Mouse (Mus musculus) spleen, adult 2 months (tissue): Measurements from ENCODE around the gene Srgap3. TPM values are rescaled to one million over a fixed set of nuclear protein-coding genes. Genes with fewer than 3 reads are reported as not detected.

Experiments
- DNase-seq, 2 experiments: peaks; one replicate each; pipeline versions ENCODE4 v3.0.0 to v3.0.0-alpha.2; 2012 to 2021; ENCODE audit warnings: low spot score in 2 of 2, low read depth in 1 of 2
- H3K27ac ChIP-seq: fragments of 200-500 bp; 2 replicates; pipeline ENCODE4 v1.5.1; 2012; ENCODE audit warnings: low read length, inconsistent platforms; ENCODE audit not compliant: insufficient read depth
- H3K27me3 ChIP-seq: fragments of 200-500 bp; 2 replicates; pipeline ENCODE4 v1.6.1; 2012; ENCODE audit warnings: mild to moderate bottlenecking, moderate library complexity, low read length, inconsistent platforms; ENCODE audit not compliant: control insufficient read depth, insufficient read depth
- H3K36me3 ChIP-seq: fragments of 200-500 bp; 2 replicates; pipeline ENCODE4 v1.6.1; 2012; ENCODE audit warnings: mild to moderate bottlenecking, low read length, inconsistent platforms; ENCODE audit not compliant: control insufficient read depth, insufficient read depth
- H3K4me1 ChIP-seq: fragments of 200-500 bp; 2 replicates; pipeline ENCODE4 v1.6.1; 2011; ENCODE audit warnings: inconsistent platforms; ENCODE audit not compliant: control insufficient read depth, insufficient read depth, insufficient read length
- H3K4me3 ChIP-seq: fragments of 200-500 bp; 2 replicates; pipeline ENCODE4 v1.5.1; 2011; ENCODE audit warnings: mild to moderate bottlenecking, inconsistent platforms; ENCODE audit not compliant: insufficient read depth, insufficient read length; ENCODE audit errors: extremely low read depth
- CTCF ChIP-seq: fragments of 200-500 bp; IDR thresholded peaks from 2 replicates; pipeline ENCODE4 v1.5.1; 2011; ENCODE audit warnings: mild to moderate bottlenecking, inconsistent platforms; ENCODE audit not compliant: insufficient read depth, insufficient read length, insufficient replicate concordance; ENCODE audit errors: extremely low read depth
- POLR2A ChIP-seq: fragments of 200-500 bp; IDR thresholded peaks from 2 replicates; pipeline ENCODE4 v1.6.1; 2011; ENCODE audit warnings: low read depth, low read length, inconsistent platforms
- WGBS: fragments of 180-500 bp; shearing (Covaris S2); methylation state at CpG from one replicate; pipeline ENCODE4 v1.1.7; 2018; 5-methylcytosine and 5-hydroxymethylcytosine counted together
- polyA plus RNA-seq: library from polyadenylated mRNA; depleted of rRNA; stranded (reverse); fragments of >200 nt; gene quantifications from 2 replicates; pipeline ENCODE4 v1.2.3, GENCODE M21; 2012

Srgap3 gene
- polyA plus RNA-seq, 1 experiment = 2.7 TPM

- no peak for DNase-seq
- no peak for TF ChIP-seq CTCF
- TF ChIP-seq POLR2A = no peak
- no peak overlapping the region for H3K27ac ChIP-seq
- no peaks in the 10 kb centered on the region for H3K27me3 ChIP-seq
- no peaks in the 10 kb centered on the region for H3K36me3 ChIP-seq
- no peaks in the 10 kb centered on the region for H3K4me1 ChIP-seq
- 89% methylated on average over 4 of the region's 4 CpGs for WGBS
- no peak overlapping the region for H3K4me3 ChIP-seq
These were observed 190.2 kb downstream of the Srgap3 start for GRCm38 (mm10) chr6:112756866-112757265.

GRCm38 (mm10) chr6:112754994-112755393 lies 192.1 kb downstream of the Srgap3 start:
- WGBS = 92% methylated on average over 6 of the region's 6 CpGs
- no peak for DNase-seq
- Histone ChIP-seq H3K27ac (no peak overlapping the region), H3K36me3 (no peaks in the 10 kb centered on the region), H3K4me3 (no peak overlapping the region), H3K27me3 (no peaks in the 10 kb centered on the region), H3K4me1 (no peaks in the 10 kb centered on the region)
- TF ChIP-seq POLR2A = no peak
- no peak for TF ChIP-seq CTCF

GRCm38 (mm10) chr6:112752517-112752916 lies 194.5 kb downstream of the Srgap3 start:
- no peaks in the 10 kb centered on the region for H3K27me3 ChIP-seq
- no peaks in the 10 kb centered on the region for H3K4me1 ChIP-seq
- H3K4me3 ChIP-seq = no peak overlapping the region
- no peak for TF ChIP-seq POLR2A
- no peak for TF ChIP-seq CTCF
- DNase-seq = no peak
- no peaks in the 10 kb centered on the region for H3K36me3 ChIP-seq
- WGBS = 49% methylated on average over 3 of the region's 3 CpGs
- H3K27ac ChIP-seq = no peak overlapping the region

- H3K36me3 ChIP-seq = no peaks in the 10 kb centered on the region
- TF ChIP-seq POLR2A (no peak), CTCF (no peak)
- no peak for DNase-seq
- H3K27me3 ChIP-seq = no peaks in the 10 kb centered on the region
- 32% methylated on average over 5 of the region's 5 CpGs for WGBS
- H3K27ac ChIP-seq = no peak overlapping the region
- H3K4me3 ChIP-seq = no peak overlapping the region
- no peaks in the 10 kb centered on the region for H3K4me1 ChIP-seq
These were observed 195.1 kb downstream of the Srgap3 start for GRCm38 (mm10) chr6:112752007-112752406.

GRCm38 (mm10) chr6:112742297-112742696 lies 204.8 kb downstream of the Srgap3 start:
- no peaks in the 10 kb centered on the region for H3K27me3 ChIP-seq
- DNase-seq = no peak
- no peaks in the 10 kb centered on the region for H3K36me3 ChIP-seq
- WGBS = 96% methylated on average over 2 of the region's 2 CpGs
- no peak overlapping the region for H3K4me3 ChIP-seq
- no peaks in the 10 kb centered on the region for H3K4me1 ChIP-seq
- no peak overlapping the region for H3K27ac ChIP-seq
- no peak for TF ChIP-seq POLR2A
- no peak for TF ChIP-seq CTCF

- Histone ChIP-seq H3K4me1 (no peaks in the 10 kb centered on the region), H3K4me3 (no peak overlapping the region), H3K27ac (no peak overlapping the region), H3K36me3 (no peaks in the 10 kb centered on the region), H3K27me3 (no peaks in the 10 kb centered on the region)
- DNase-seq = no peak
- no peak for TF ChIP-seq CTCF
- no peak for TF ChIP-seq POLR2A
- WGBS = 91% methylated on average over 5 of the region's 5 CpGs
These were observed 205.3 kb downstream of the Srgap3 start for GRCm38 (mm10) chr6:112741766-112742165.

GRCm38 (mm10) chr6:112739635-112740034 lies 207.4 kb downstream of the Srgap3 start:
- 0 out of 2 replicates have a peak overlapping the region, but pooled peaks have one; percentile 65 for H3K27ac ChIP-seq
- H3K4me3 ChIP-seq = no peak overlapping the region
- no peaks in the 10 kb centered on the region for H3K36me3 ChIP-seq
- H3K27me3 ChIP-seq = no peaks in the 10 kb centered on the region
- DNase-seq = no peak
- 90% methylated on average over 3 of the region's 3 CpGs for WGBS
- no peaks in the 10 kb centered on the region for H3K4me1 ChIP-seq
- no peak for TF ChIP-seq CTCF
